Mouse (Mus musculus): ENCODE data around the gene Acad9. TPM values are rescaled to one million over a fixed set of nuclear protein-coding genes. Genes with fewer than 3 reads are reported as not detected.
"Not testable (repeated sequence)": the region's sequence is repeated elsewhere in the genome, so short reads cannot be mapped to it uniquely, and the experiment has no call there.

The Acad9 gene
- total RNA-seq, 4 experiments from 2014 or later, result 37.1 to 59.0 (median 44.3) TPM

DNA sequence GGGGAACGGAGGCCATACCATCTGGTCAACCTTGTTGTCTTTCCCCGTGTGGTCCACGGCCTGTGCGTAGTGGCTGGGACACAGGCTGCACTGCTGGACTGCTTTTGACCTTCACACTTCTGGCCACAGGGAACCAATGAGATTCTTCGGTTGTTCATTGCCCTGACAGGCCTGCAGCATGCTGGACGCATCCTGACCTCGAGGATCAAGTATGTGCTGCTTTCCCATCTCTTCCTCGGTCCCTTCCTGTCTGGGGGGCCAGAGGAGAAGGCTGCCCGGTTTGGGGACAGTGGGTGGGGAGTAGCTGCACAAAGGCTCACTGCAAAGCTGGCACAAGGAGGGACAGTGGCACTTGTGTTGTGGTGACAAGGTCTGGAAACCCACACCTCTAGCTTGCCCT lies 21.8 kb downstream of the Acad9 start:
- DNase-seq (ENCODE audit: low spot score in 2 of 2), result no peak

- no peak for DNase-seq (ENCODE audit: low spot score in 2 of 2)
These were observed 29.6 kb downstream of the Acad9 start for GRCm38 (mm10) chr3:36095371-36095770.

- DNase-seq (ENCODE audit: low spot score in 2 of 2), result no peak
These were observed 50.3 kb downstream of the Acad9 start for GRCm38 (mm10) chr3:36116076-36116475.

DNA sequence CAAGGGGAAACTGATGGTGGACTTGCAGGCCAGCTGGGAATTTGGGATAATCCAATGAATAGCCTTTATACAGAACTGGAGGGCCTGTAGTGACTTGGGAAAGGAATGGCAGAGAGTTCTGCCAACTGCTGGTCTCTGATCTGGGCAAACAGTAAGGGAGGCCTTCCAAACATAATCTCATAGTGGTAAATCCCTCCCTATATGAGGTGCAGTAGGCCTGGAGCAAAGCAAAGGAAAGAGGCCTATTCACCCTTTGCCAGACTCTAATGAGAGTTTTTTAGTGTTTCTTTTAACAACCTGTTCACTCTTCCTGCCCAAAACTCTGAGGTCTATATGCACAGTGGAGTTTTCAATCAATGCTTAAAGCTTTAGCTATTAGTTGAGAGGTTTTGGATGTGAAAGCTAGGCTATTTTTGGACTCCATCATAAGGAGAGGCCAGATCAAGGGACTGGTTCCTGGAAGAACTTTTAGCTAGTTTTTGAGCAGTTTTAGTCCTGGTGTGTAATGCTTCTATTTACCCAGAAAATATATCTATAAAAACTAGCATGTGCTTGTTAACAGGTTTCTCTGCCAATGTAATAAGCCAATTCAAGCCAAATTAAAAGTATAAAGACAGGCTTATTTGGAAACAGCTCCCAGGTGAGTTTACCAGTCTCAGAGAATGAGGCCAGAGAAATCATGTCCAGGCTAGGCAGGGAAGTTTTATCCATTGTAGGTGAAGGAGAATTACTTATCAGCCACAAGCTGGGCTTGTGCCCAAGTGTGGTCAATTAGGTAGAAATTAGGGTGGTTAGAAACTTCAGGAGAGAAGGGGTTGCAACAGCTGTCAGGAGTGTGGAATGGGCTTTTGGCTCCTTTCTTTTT lies 54.1 kb downstream of the Acad9 start:
- no peak for DNase-seq (ENCODE audit: low spot score in 2 of 2)

GRCm38 (mm10) chr3:36126176-36126575 lies 60.4 kb downstream of the Acad9 start:
- DNase-seq (ENCODE audit: low spot score in 2 of 2), result not testable (repeated sequence)

DNA sequence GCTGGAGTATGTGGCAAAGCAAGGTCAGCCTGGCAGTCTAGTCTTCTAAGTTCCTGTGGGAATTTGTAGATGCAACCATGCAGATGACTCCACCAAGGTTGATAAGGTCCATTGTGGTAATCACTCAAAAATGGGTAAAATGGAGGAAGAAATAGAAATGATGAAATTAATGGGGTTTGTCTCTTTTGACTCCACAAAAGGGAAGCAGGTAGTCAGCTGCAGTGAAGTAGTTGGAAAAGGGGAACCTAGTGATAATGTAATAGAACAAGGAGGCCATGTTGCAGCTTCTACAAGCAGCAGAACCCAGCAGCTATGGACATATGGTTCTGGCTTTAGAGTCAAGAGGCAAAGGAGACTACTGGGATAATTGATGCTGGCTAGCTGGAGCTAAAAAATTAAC lies 70.4 kb downstream of the Acad9 start:
- DNase-seq (ENCODE audit: low spot score in 2 of 2), result no peak

GRCm38 (mm10) chr3:36137560-36137959 lies 71.8 kb downstream of the Acad9 start:
- DNase-seq (ENCODE audit: low spot score in 2 of 2), result no peak

DNA sequence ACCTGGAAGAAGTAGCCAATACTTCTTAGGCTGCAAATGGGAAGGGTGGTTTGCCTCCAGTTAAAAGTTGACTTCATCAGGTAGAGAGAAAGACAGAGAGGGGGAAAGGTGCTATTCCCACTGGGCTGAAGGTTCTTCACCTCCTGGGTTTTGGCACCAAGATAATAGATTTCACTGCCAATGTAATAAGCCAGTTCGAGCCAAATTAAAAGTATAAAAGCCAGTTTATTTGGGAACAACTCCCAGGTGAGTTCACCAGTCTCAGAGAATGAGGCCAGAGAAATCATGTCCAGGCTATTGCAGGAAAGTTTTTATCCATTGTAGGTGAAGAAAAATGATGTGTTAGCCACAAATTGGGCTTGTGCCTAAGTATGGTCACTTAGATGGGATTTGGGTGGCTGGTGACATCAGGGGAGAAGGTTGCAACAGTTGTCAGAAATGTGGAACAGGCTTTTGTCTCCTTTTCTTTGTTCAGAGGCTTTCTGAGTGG lies 72.4 kb downstream of the Acad9 start:
- no peak for DNase-seq (ENCODE audit: low spot score in 2 of 2)

DNA sequence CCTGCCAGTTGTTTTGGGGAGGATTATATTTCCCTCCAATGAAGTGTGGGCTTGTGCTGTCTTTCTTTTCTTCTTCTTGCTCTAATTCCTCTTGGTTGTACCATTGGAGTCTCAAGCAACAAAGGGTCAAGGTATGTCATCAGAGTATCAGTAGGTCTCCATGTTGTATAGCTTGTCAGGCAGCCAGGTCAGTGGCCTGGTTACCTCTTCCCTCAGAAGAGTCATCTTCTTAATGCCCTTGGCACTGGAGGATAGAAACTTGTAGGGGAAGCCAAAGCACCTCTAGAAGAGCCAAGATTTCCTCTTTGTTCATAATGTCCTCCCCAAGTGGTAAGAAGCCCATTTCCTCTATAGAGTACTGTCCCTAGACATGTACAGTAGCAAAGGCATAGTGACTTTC lies 73.2 kb downstream of the Acad9 start:
- no peak for DNase-seq (ENCODE audit: low spot score in 2 of 2)

Other genes with a start within 250 kb of the Acad9 start
- gene Dcun1d1, start 128.5 kb upstream of the Acad9 start, total RNA-seq (2022), result 10 to 100 TPM; 68.4 to 81.5 (median 72.8) TPM
- 10 to 100 TPM; 33.2 to 47.1 (median 39.3) TPM for gene Mccc1, start 65.3 kb upstream of the Acad9 start, total RNA-seq (2022)
- gene Ccdc144b, start 12.4 kb upstream of the Acad9 start, total RNA-seq (2022), result not detected
- 10 to 100 TPM; 15.1 to 19.7 (median 18.2) TPM for gene D3Ertd254e, start 85.0 kb downstream of the Acad9 start, total RNA-seq (2022)
- 1 to 10 TPM in 3 of 4 experiments, under 1 TPM in 1; 0.61 to 2.3 (median 1.7) TPM for gene Qrfpr, start 156.3 kb downstream of the Acad9 start, total RNA-seq (2022)

All from layer of hippocampus, adult 8-10 months (tissue).